Mouse (Mus musculus) monocyte, adult 2 months (primary cell): ENCODE results near the gene Wbp4.
A peak's percentile ranks its signal among the peaks of the same experiment; 100 is the strongest.
"Not testable (repeated sequence)": the region's sequence is repeated elsewhere in the genome, so short reads cannot be mapped to it uniquely, and the experiment has no call there.

ENCODE experiments used
- DNase-seq, 2 experiments: peaks; one replicate each; pipeline ENCODE4 v3.0.0; 2022; ENCODE audit warnings: low spot score in 2 of 2, low read depth in 1 of 2

Wbp4 gene

GRCm38 (mm10) chr14:79460988-79461387 is 20.3 kb downstream of the Wbp4 start:
- no peak for DNase-seq

- DNase-seq = no peak
Observed at GRCm38 (mm10) chr14:79460401-79460800, 20.9 kb downstream of the Wbp4 start.

GRCm38 (mm10) chr14:79452591-79452934 is 28.8 kb downstream of the Wbp4 start:
- DNase-seq = not testable (repeated sequence)

GRCm38 (mm10) chr14:79451681-79452590 is 29.4 kb downstream of the Wbp4 start, which contains the start of gene Kbtbd6:
TSS of gene Kbtbd6 (plus strand) at chr14:79451835.
- peak; percentile 55 to 67 for DNase-seq

GRCm38 (mm10) chr14:79445055-79445620 is 36.2 kb downstream of the Wbp4 start:
- no peak for DNase-seq

GRCm38 (mm10) chr14:79444601-79445000 is 36.7 kb downstream of the Wbp4 start:
- DNase-seq = no peak

- peak in 1 of 2 experiments; percentile 23 for DNase-seq
Observed at GRCm38 (mm10) chr14:79441441-79441840, 39.9 kb downstream of the Wbp4 start.

GRCm38 (mm10) chr14:79440655-79441054 is 40.7 kb downstream of the Wbp4 start:
- no peak for DNase-seq

GRCm38 (mm10) chr14:79434068-79434467 is 47.3 kb downstream of the Wbp4 start:
- DNase-seq = no peak

GRCm38 (mm10) chr14:79426730-79427365 is 54.5 kb downstream of the Wbp4 start:
- not testable (repeated sequence) for DNase-seq

- peak; percentile 92 to 95 for DNase-seq
Observed at GRCm38 (mm10) chr14:79425979-79426729, 55.2 kb downstream of the Wbp4 start, which contains the start of gene Kbtbd7. TSS of gene Kbtbd7 (plus strand) at chr14:79426511.

- no peak for DNase-seq
Observed at GRCm38 (mm10) chr14:79420083-79420685, 61.1 kb downstream of the Wbp4 start.

- DNase-seq = no peak
Observed at GRCm38 (mm10) chr14:79413121-79413520, 68.2 kb downstream of the Wbp4 start.

GRCm38 (mm10) chr14:79410662-79411061 is 70.7 kb downstream of the Wbp4 start:
- DNase-seq = no peak
